Mouse (Mus musculus): ENCODE measurements around the gene Pecam1.

Pecam1 gene

GRCm38 (mm10) chr11:106750121-106750751 is at the start of gene Pecam1:
TSS of gene Pecam1 (minus strand) at chr11:106750628.
- peak; percentile 91 for DNase-seq (ENCODE audit: low read depth)

GRCm38 (mm10) chr11:106795679-106796078 is 45.3 kb upstream of the Pecam1 start:
- no peak for DNase-seq (ENCODE audit: low read depth)

GRCm38 (mm10) chr11:106793846-106794245 is 43.4 kb upstream of the Pecam1 start:
- peak; percentile 53 for DNase-seq (ENCODE audit: low read depth)

GRCm38 (mm10) chr11:106789649-106790048 is 39.2 kb upstream of the Pecam1 start:
- no peak for DNase-seq (ENCODE audit: low read depth)

GRCm38 (mm10) chr11:106788775-106789459 is 38.5 kb upstream of the Pecam1 start, which contains the start of the genes Ddx5 and Cep95:
TSS of gene Ddx5 (minus strand) at chr11:106789185.
TSS of gene Cep95 (plus strand) at chr11:106789252.
- DNase-seq (ENCODE audit: low read depth) = peak; percentile 100

- peak; percentile 99 for DNase-seq (ENCODE audit: low read depth)
These were observed 37.8 kb upstream of the Pecam1 start for GRCm38 (mm10) chr11:106788026-106788774.

GRCm38 (mm10) chr11:106787131-106788025 is 37.0 kb upstream of the Pecam1 start:
- peak; percentile 92 for DNase-seq (ENCODE audit: low read depth)

GRCm38 (mm10) chr11:106785043-106785442 is 34.6 kb upstream of the Pecam1 start:
- DNase-seq (ENCODE audit: low read depth) = peak; percentile 37

- no peak for DNase-seq (ENCODE audit: low read depth)
These were observed 34.0 kb upstream of the Pecam1 start for GRCm38 (mm10) chr11:106784476-106784875.

- peak; percentile 62 for DNase-seq (ENCODE audit: low read depth)
These were observed 32.7 kb upstream of the Pecam1 start for GRCm38 (mm10) chr11:106782841-106783764.

GRCm38 (mm10) chr11:106782271-106782670 is 31.8 kb upstream of the Pecam1 start:
- peak; percentile 56 for DNase-seq (ENCODE audit: low read depth)

- peak; percentile 62 for DNase-seq (ENCODE audit: low read depth)
These were observed 30.3 kb upstream of the Pecam1 start for GRCm38 (mm10) chr11:106780590-106781220.

- no peak for DNase-seq (ENCODE audit: low read depth)
These were observed 29.6 kb upstream of the Pecam1 start for GRCm38 (mm10) chr11:106780089-106780425.

- peak; percentile 98 for DNase-seq (ENCODE audit: low read depth)
These were observed 29.1 kb upstream of the Pecam1 start, which contains the start of gene Polg2 for GRCm38 (mm10) chr11:106779388-106780088. TSS of gene Polg2 (minus strand) at chr11:106779537.

GRCm38 (mm10) chr11:106778589-106779387 is 28.4 kb upstream of the Pecam1 start:
- no peak for DNase-seq (ENCODE audit: low read depth)

GRCm38 (mm10) chr11:106778132-106778531 is 27.7 kb upstream of the Pecam1 start:
- DNase-seq (ENCODE audit: low read depth) = peak; percentile 77

- DNase-seq (ENCODE audit: low read depth) = peak; percentile 61
These were observed 27.0 kb upstream of the Pecam1 start for GRCm38 (mm10) chr11:106777395-106777794.

GRCm38 (mm10) chr11:106776960-106777359 is 26.5 kb upstream of the Pecam1 start:
- no peak for DNase-seq (ENCODE audit: low read depth)

GRCm38 (mm10) chr11:106773061-106773460 is 22.6 kb upstream of the Pecam1 start:
- no peak for DNase-seq (ENCODE audit: low read depth)

All from induced T-regulatory cell, adult 2 months (primary cell).